Mouse (Mus musculus) brain, embryonic 14.5 days (tissue): ENCODE results near the gene Uba7.

Experiments used
- CTCF ChIP-seq: fragments of 200-500 bp; IDR thresholded peaks from 2 replicates; pipeline ENCODE4 v1.5.1; 2012; ENCODE audit warnings: inconsistent platforms, mild to moderate bottlenecking, moderate library complexity, borderline replicate concordance; ENCODE audit not compliant: insufficient read depth, insufficient read length; ENCODE audit errors: extremely low read depth
- POLR2A ChIP-seq: fragments of 200-500 bp; IDR thresholded peaks from 2 replicates; pipeline ENCODE4 v1.6.1; 2012; ENCODE audit warnings: mild to moderate bottlenecking, inconsistent platforms, borderline replicate concordance; ENCODE audit not compliant: poor library complexity, insufficient read depth, insufficient read length, severe bottlenecking; ENCODE audit errors: extremely low read depth

GRCm38 (mm10) chr9:107957141-107957540 is 18.2 kb upstream of the Uba7 start:
- TF ChIP-seq CTCF, result no peak
- TF ChIP-seq POLR2A, result no peak
